Mouse (Mus musculus): ENCODE results near the gene Cbx2.

DNA sequence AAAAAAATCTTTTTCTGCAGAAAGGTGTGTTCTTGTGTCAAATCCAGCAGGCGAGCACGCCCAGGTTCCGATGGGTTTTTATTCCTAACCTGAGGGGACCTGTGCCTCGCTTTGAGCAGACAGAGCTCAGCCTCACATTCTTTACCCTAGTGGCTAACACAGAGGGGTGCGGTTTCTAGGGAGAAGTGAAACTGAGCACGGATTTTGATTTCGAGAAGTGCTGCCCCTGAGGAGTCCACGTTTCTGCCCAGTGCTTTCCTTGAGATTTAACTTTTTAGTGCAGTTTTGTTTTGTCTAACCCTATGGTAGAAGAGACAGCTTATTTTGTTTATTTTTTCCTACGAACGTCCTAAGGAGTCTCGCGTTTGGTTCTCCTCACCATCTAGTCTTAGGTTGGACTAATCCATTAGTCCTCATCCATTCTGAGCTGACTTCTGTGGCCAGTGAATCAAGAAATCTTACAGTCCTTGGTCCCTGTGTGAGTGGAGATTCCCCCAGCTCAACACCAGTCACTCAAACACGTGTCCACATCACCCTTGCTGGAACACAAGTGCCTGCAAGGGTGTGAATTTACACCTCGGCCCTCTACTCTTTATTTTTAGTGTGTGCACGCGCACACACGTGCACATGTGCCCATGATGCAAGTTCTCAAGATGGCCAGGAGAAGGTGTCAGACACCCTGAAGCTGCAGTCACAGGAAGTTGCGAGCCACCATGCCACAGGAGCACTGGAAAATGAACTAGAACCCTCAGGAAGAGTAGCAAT, 41.6 kb upstream of the Cbx2 start:
- TF ChIP-seq POLR2A (IDR thresholded peaks at IDR 0.05; ENCODE audit: insufficient read length, low read depth), result no peak
- TF ChIP-seq TCF12 (IDR thresholded peaks at IDR 0.05; ENCODE audit: insufficient read depth, poor library complexity, severe bottlenecking), result no peak
